Mouse (Mus musculus): Measurements from ENCODE around the gene Tnfrsf18. TPM values are rescaled to one million over a fixed set of nuclear protein-coding genes. Genes with fewer than 3 reads are reported as not detected.

Tnfrsf18 gene
- total and polyA plus RNA-seq, 3 experiments: 9.3 to 16.2 TPM; not detected in 1

DNA sequence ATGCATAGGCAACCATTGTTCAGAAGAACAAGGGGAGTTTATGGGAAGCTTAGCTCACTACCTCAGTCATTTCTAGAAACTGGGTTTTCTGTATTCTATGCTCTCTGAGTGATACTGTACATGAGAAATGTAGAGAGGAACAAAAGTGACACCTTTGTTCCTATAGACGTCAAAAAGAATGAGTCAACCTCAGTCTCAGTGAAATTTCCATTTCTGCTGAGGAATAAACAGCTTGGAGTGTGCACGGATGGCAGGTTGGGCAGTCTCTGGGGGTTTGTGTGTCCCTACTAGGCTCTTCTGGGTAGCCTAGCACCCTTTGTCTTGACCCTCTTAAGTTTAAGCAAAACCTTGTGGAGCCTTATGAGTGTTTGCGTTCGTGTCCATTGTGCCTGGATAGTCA, 17.6 kb upstream of the Tnfrsf18 start:
- H3K79me2 ChIP-seq (ENCODE audit: control insufficient read depth, insufficient read depth, low read length, poor library complexity): no peaks in the 10 kb centered on the region
- no peak overlapping the region for H3K4me3 ChIP-seq (ENCODE audit: control insufficient read depth in 1 of 2, insufficient read depth in 1 of 2, low read depth in 2 of 2, low read length in 2 of 2)
- no peaks in the 10 kb centered on the region for H3K4me1 ChIP-seq (ENCODE audit: control insufficient read depth in 1 of 2, insufficient read depth in 2 of 2, low read length in 2 of 2)
- no peak overlapping the region for H3K9ac ChIP-seq (ENCODE audit: control insufficient read depth, low read depth, low read length, poor library complexity, severe bottlenecking)
- no peaks in the 10 kb centered on the region for H3K9me3 ChIP-seq (replicated peaks; ENCODE audit: insufficient read depth, low read length)
- no peaks in the 10 kb centered on the region for H3K27me3 ChIP-seq (ENCODE audit: control insufficient read depth in 1 of 2, insufficient read depth in 2 of 2, low read length in 2 of 2)
- TF ChIP-seq MYC (IDR thresholded peaks at IDR 0.05; ENCODE audit: low read depth, low read length): no peak
- TF ChIP-seq ETS1 (IDR thresholded peaks at IDR 0.05; ENCODE audit: low read depth, low read length): no peak
- TF ChIP-seq MAFK (IDR thresholded peaks at IDR 0.05; ENCODE audit: borderline replicate concordance, low read depth, low read length): no peak
- TF ChIP-seq SMC3 (IDR thresholded peaks at IDR 0.05; ENCODE audit: low read depth, low read length): no peak
- no peak for TF ChIP-seq USF2 (IDR thresholded peaks at IDR 0.05; ENCODE audit: borderline replicate concordance in 1 of 2, insufficient read depth in 1 of 2, low read depth in 1 of 2, low read length in 2 of 2)
- no peak for TF ChIP-seq NRF1 (IDR thresholded peaks at IDR 0.05; ENCODE audit: insufficient read depth, low read depth, low read length, poor library complexity, severe bottlenecking)
- TF ChIP-seq CHD2 (IDR thresholded peaks at IDR 0.05; ENCODE audit: low read length): no peak
- no peak for TF ChIP-seq JUND (IDR thresholded peaks at IDR 0.05; ENCODE audit: low read depth, low read length)
- TF ChIP-seq POLR2A (IDR thresholded peaks at IDR 0.05; ENCODE audit: control insufficient read depth in 1 of 2, insufficient read depth in 1 of 2, low read depth in 1 of 2, low read length in 2 of 2, poor library complexity in 1 of 2): no peak
- TF ChIP-seq ZC3H11A (IDR thresholded peaks at IDR 0.05; ENCODE audit: low read depth, low read length): no peak
- no peak for TF ChIP-seq CHD1 (IDR thresholded peaks at IDR 0.05; ENCODE audit: low read depth, low read length)
- TF ChIP-seq ELF1 (IDR thresholded peaks at IDR 0.05; ENCODE audit: low read depth, low read length): no peak
- TF ChIP-seq TCF12 (IDR thresholded peaks at IDR 0.05; ENCODE audit: low read depth, low read length): no peak
- TF ChIP-seq USF1 (IDR thresholded peaks at IDR 0.05; ENCODE audit: low read depth, low read length): no peak
- TF ChIP-seq MXI1 (IDR thresholded peaks at IDR 0.05; ENCODE audit: low read depth, low read length): no peak
- peaks cover 0 to 27% of the 10 kb centered on the region in 2 experiments; a peak in 2 of 4 replicates for H3K36me3 ChIP-seq (ENCODE audit: control insufficient read depth in 1 of 2, insufficient read depth in 2 of 2, low read length in 2 of 2)
- no peak for DNase-seq (ENCODE audit: low read depth, low spot score)
- H3K27ac ChIP-seq (ENCODE audit: control insufficient read depth, low read depth, low read length): no peak overlapping the region

DNA sequence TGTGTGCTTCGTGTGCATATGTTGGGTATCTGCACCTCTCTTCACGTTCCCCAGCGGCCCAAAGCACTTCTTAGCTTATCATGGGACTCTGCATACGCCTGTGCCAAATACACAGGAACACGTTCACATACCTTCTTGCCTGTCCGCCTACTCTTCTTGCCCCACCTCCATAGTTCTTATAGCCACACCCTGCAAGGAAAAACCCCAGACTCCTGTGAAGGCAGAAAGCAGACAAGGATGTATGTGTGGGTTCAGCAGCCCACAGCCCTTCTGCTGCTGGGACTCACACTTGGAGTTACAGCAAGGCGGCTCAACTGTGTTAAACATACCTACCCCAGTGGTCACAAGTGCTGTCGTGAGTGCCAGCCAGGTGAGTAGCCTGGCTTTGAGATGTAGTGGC, 12.3 kb upstream of the Tnfrsf18 start, which contains the start of gene Tnfrsf4:
TSS of gene Tnfrsf4 (plus strand) at position 207 of the 400 bp plus-strand sequence.
- Histone ChIP-seq H3K9ac (ENCODE audit: control insufficient read depth, low read depth, low read length, poor library complexity, severe bottlenecking) (no peak within 1 kb of the TSS), H3K79me2 (ENCODE audit: control insufficient read depth, insufficient read depth, low read length, poor library complexity) (no peaks in the 10 kb centered on the region), H3K4me1 (ENCODE audit: control insufficient read depth in 1 of 2, insufficient read depth in 2 of 2, low read length in 2 of 2) (no peaks in the 10 kb centered on the region), H3K4me3 (ENCODE audit: control insufficient read depth in 1 of 2, insufficient read depth in 1 of 2, low read depth in 2 of 2, low read length in 2 of 2) (no peak within 1 kb of the TSS), H3K36me3 (ENCODE audit: control insufficient read depth in 1 of 2, insufficient read depth in 2 of 2, low read length in 2 of 2) (peaks cover 0 to 11% of the 10 kb centered on the region in 2 experiments; a peak in 2 of 4 replicates), H3K27me3 (ENCODE audit: control insufficient read depth in 1 of 2, insufficient read depth in 2 of 2, low read length in 2 of 2) (no peaks in the 10 kb centered on the region), H3K9me3 (replicated peaks; ENCODE audit: insufficient read depth, low read length) (no peaks in the 10 kb centered on the region), H3K27ac (ENCODE audit: control insufficient read depth, low read depth, low read length) (no peak within 1 kb of the TSS)
- no peak for DNase-seq (ENCODE audit: low read depth, low spot score)
- no peak for TF ChIP-seq RAD21 (IDR thresholded peaks at IDR 0.05; ENCODE audit: low read depth, low read length)
- TF ChIP-seq ETS1 (IDR thresholded peaks at IDR 0.05; ENCODE audit: low read depth, low read length): no peak
- TF ChIP-seq KAT2A (conservative IDR thresholded peaks at IDR 0.05; ENCODE audit: low read depth, low read length): no peak
- no peak for TF ChIP-seq SIN3A (IDR thresholded peaks at IDR 0.05; ENCODE audit: low read length)
- TF ChIP-seq E2F4 (IDR thresholded peaks at IDR 0.05; ENCODE audit: borderline replicate concordance, low read depth, low read length): no peak
- TF ChIP-seq HCFC1 (IDR thresholded peaks at IDR 0.05; ENCODE audit: low read depth, low read length): no peak
- TF ChIP-seq NELFE (IDR thresholded peaks at IDR 0.05; ENCODE audit: low read depth, low read length): no peak
- TF ChIP-seq USF2 (IDR thresholded peaks at IDR 0.05; ENCODE audit: borderline replicate concordance in 1 of 2, insufficient read depth in 1 of 2, low read depth in 1 of 2, low read length in 2 of 2): no peak
- TF ChIP-seq ELF1 (IDR thresholded peaks at IDR 0.05; ENCODE audit: low read depth, low read length): no peak
- no peak for TF ChIP-seq BHLHE40 (IDR thresholded peaks at IDR 0.05; ENCODE audit: borderline replicate concordance, low read depth, low read length)
- TF ChIP-seq NRF1 (IDR thresholded peaks at IDR 0.05; ENCODE audit: insufficient read depth, low read depth, low read length, poor library complexity, severe bottlenecking): no peak
- TF ChIP-seq CTCF (IDR thresholded peaks at IDR 0.05 in 2 of 3, conservative IDR thresholded peaks at IDR 0.05 in 1 of 3; ENCODE audit: control insufficient read depth in 1 of 3, insufficient read depth in 1 of 3, low read depth in 2 of 3, low read length in 3 of 3, poor library complexity in 1 of 3, severe bottlenecking in 1 of 3): no peak
- no peak for TF ChIP-seq SMC3 (IDR thresholded peaks at IDR 0.05; ENCODE audit: low read depth, low read length)
- TF ChIP-seq TAL1 (IDR thresholded peaks at IDR 0.05; ENCODE audit: low read length): no peak
